Mouse (Mus musculus) stomach, postnatal 0 days (tissue): ENCODE data around the gene Cntnap5b.

Experiments
- CTCF ChIP-seq: IDR thresholded peaks from 2 replicates; pipeline ENCODE4 v1.5.1; 2016; ENCODE audit warnings: antibody characterized with exemption, low read depth, mild to moderate bottlenecking, moderate library complexity
- EP300 ChIP-seq: optimal IDR thresholded peaks from 2 replicates; pipeline ENCODE3; 2016; ENCODE audit warnings: antibody characterized with exemption

DNA sequence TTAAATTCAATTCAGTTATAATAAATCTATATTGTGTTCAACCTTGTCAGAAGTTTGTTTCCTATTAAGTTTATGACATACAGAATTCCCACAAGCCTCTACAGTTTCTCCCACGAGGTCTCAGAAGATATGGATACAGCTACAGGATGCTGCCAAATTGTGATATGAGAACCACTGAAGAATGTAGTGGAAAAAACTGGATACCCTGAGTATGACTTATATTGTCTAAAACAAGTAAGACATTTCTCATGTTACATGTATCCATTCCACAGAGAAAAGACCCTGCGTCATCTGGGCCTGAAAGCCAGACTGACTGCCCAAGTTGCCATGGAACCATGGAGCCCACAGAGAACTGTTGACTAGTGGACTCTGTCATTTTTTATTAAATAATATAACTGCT lies 269.2 kb downstream of the Cntnap5b start:
- no peak for TF ChIP-seq CTCF
- no peak for TF ChIP-seq EP300
